ENCODE assay signal across 12 mouse cellular contexts in genomic region chr19:32276817-32277216, GRCm38 (mm10).
DNase-seq lines count a peak whose midpoint lies in the region; ATAC-seq lines count a peak whose summit lies in the region.
"Had no signal": no experiment of that assay in that cellular context is flagged by ENCODE, and none has a peak within 500 bp of the region (broad histone marks: within the 10 kb centered on the region; RNA-seq: fewer than 3 reads in every experiment).

No protein-coding gene starts in this region.

- no peaks in the 10 kb centered on the region for H3K9me3 ChIP-seq in liver, embryonic 11.5 days (ENCODE audit: control insufficient read depth, low read length)
- H3K9me3 ChIP-seq: forebrain, embryonic 10.5 days; neural tube, embryonic 13.5 days had no signal

- ATAC-seq in CD4-positive, CD25-positive, alpha-beta regulatory T cell, adult 4 months, result no peak
- 0 out of 2 replicates have a peak, but pooled peaks have one; percentile 16 for ATAC-seq in liver, embryonic 11.5 days (replicated peaks; ENCODE audit: low FRiP score)

- H3K36me3 ChIP-seq in liver, embryonic 11.5 days (ENCODE audit: control insufficient read depth, insufficient read depth, low read length), result no peaks in the 10 kb centered on the region
- no peaks in the 10 kb centered on the region for H3K36me3 ChIP-seq in splenic B cell, adult 2 months (ENCODE audit: control insufficient read depth, insufficient read depth, low read length, poor library complexity, severe bottlenecking)
- H3K36me3 ChIP-seq: forebrain, embryonic 10.5 days; neural tube, embryonic 13.5 days had no signal

- peak; percentile 31 for DNase-seq in CD4-positive, CD25-positive, alpha-beta regulatory T cell, adult 2 months (ENCODE audit: low read depth, low spot score)
- peak; percentile 70 for DNase-seq in kidney, adult 18-20 months
- DNase-seq in liver, embryonic 11.5 days (ENCODE audit: low spot score), result no peak
- peak; percentile 58 for DNase-seq in splenic B cell, adult 2 months (ENCODE audit: low read depth, low spot score)
- no peak for DNase-seq in thymus, adult 18-20 months
- DNase-seq in gastrocnemius, adult 18-20 months (ENCODE audit: low spot score), result no peak
- DNase-seq in retina, postnatal 1 day, result no peak
- DNase-seq: heart, adult 18-20 months; left cerebral cortex, postnatal 4 days had no signal

- peak overlapping the region; percentile 20; the same call in 1 of the 2 replicates for H3K4me2 ChIP-seq in liver, embryonic 11.5 days
- H3K4me2 ChIP-seq: neural tube, embryonic 13.5 days had no signal

- WGBS in liver, embryonic 11.5 days, result 70% methylated on average over 8 of the region's 8 CpGs

- H3K4me3 ChIP-seq in liver, embryonic 11.5 days (ENCODE audit: low read depth, low read length), result no peak overlapping the region
- H3K4me3 ChIP-seq: forebrain, embryonic 10.5 days; neural tube, embryonic 13.5 days had no signal

- no peaks in the 10 kb centered on the region for H3K27me3 ChIP-seq in liver, embryonic 11.5 days (replicated peaks; ENCODE audit: control insufficient read depth, insufficient read depth, low read length)
- H3K27me3 ChIP-seq in splenic B cell, adult 2 months (ENCODE audit: control insufficient read depth, insufficient read depth, low read length, poor library complexity, severe bottlenecking), result no peaks in the 10 kb centered on the region
- H3K27me3 ChIP-seq: neural tube, embryonic 13.5 days had no signal

- no peak overlapping the region for H3K27ac ChIP-seq in liver, embryonic 11.5 days (ENCODE audit: low read depth, low read length)
- H3K27ac ChIP-seq: forebrain, embryonic 10.5 days; neural tube, embryonic 13.5 days had no signal

- peaks cover 55% of the 10 kb centered on the region for H3K4me1 ChIP-seq in liver, embryonic 11.5 days (replicated peaks; ENCODE audit: control insufficient read depth, insufficient read depth, low read length)

- no peak overlapping the region for H3K9ac ChIP-seq in liver, embryonic 11.5 days (ENCODE audit: low read depth, low read length)
- H3K9ac ChIP-seq: neural tube, embryonic 13.5 days had no signal

Comparison
In these comparisons a context has a peak if more than half of its experiments do, and no peak if none do; other contexts are left out.
1. DNase-seq: peak in CD4-positive, CD25-positive, alpha-beta regulatory T cell, adult 2 months (single experiment), kidney, adult 18-20 months (single experiment) and splenic B cell, adult 2 months (single experiment); none in liver, embryonic 11.5 days (single experiment), thymus, adult 18-20 months (0 of 2), gastrocnemius, adult 18-20 months (single experiment) and retina, postnatal 1 day (single experiment).